Mouse (Mus musculus) ES-E14 (cell line): ENCODE data around the gene Hoxd9. TPM values are rescaled to one million over a fixed set of nuclear protein-coding genes. Genes with fewer than 3 reads are reported as not detected.

ENCODE experiments used
- DNase-seq: peaks from one replicate; pipeline ENCODE4 v3.0.0-alpha.2; 2013; ENCODE audit warnings: low read depth, low spot score
- H3K27ac ChIP-seq: 2 replicates; pipeline ENCODE4 v1.5.1; 2012; ENCODE audit warnings: low read depth, mild to moderate bottlenecking, low read length, moderate library complexity, mixed read lengths; ENCODE audit not compliant: poor library complexity, insufficient read depth, severe bottlenecking
- H3K36me3 ChIP-seq: 2 replicates; pipeline ENCODE4 v1.6.1; 2012; ENCODE audit warnings: mild to moderate bottlenecking, low read length, moderate library complexity, mixed read lengths; ENCODE audit not compliant: control insufficient read depth, poor library complexity, insufficient read depth, severe bottlenecking
- H3K4me1 ChIP-seq, 2 experiments: fragments of 150-350 bp in 1 of 2; sonication (generic) in 1 of 2; 2 replicates each; pipeline ENCODE4 v1.6.1; 2012; ENCODE audit warnings: low read length in 2 of 2, mild to moderate bottlenecking in 1 of 2, mixed read lengths in 1 of 2; ENCODE audit not compliant: control insufficient read depth in 2 of 2, insufficient read depth in 2 of 2, poor library complexity in 1 of 2
- H3K4me3 ChIP-seq, 2 experiments: fragments of 150-350 bp in 1 of 2; sonication (generic) in 1 of 2; 2 replicates each; pipeline ENCODE4 v1.5.1; 2012; ENCODE audit warnings: low read length in 2 of 2, low read depth in 1 of 2, mild to moderate bottlenecking in 1 of 2, mixed read lengths in 1 of 2; ENCODE audit not compliant: insufficient read depth in 1 of 2, poor library complexity in 1 of 2, severe bottlenecking in 1 of 2
- H3K9ac ChIP-seq: 2 replicates; pipeline ENCODE4 v1.6.1; 2012; ENCODE audit warnings: low read depth, mild to moderate bottlenecking, low read length, mixed read lengths; ENCODE audit not compliant: poor library complexity, insufficient read depth, severe bottlenecking
- H3K9me3 ChIP-seq: fragments of 150-350 bp; sonication (generic); 2 replicates; pipeline ENCODE4 v1.6.1; 2012; ENCODE audit warnings: low read depth, mild to moderate bottlenecking, low read length; ENCODE audit not compliant: control insufficient read depth, insufficient read depth
- CHD2 ChIP-seq: IDR thresholded peaks from 2 replicates; pipeline ENCODE4 v1.6.1; 2014; ENCODE audit warnings: mild to moderate bottlenecking, low read depth, low read length, inconsistent platforms
- HCFC1 ChIP-seq: IDR thresholded peaks from 2 replicates; pipeline ENCODE4 v1.6.1; 2012; ENCODE audit warnings: low read length, inconsistent platforms, borderline replicate concordance; ENCODE audit not compliant: insufficient read depth
- MAFK ChIP-seq: IDR thresholded peaks from 2 replicates; pipeline ENCODE4 v1.6.1; 2014; ENCODE audit warnings: mild to moderate bottlenecking, low read depth, low read length, inconsistent platforms; ENCODE audit not compliant: insufficient read depth
- ZC3H11A ChIP-seq: IDR thresholded peaks from 2 replicates; pipeline ENCODE4 v1.6.1; 2012; ENCODE audit warnings: low read depth, mild to moderate bottlenecking, inconsistent platforms, low read length, borderline replicate concordance
- ZNF384 ChIP-seq: IDR thresholded peaks from 2 replicates; pipeline ENCODE4 v1.6.1; 2012; ENCODE audit warnings: low read depth, low read length, inconsistent platforms
- in situ Hi-C, 2 experiments: fragments of 600-800 bp; cut with MboI; formaldehyde crosslinking; loops; one replicate each; pipeline ENCODE4 v1.15.1; 2025; ENCODE audit warnings: low sequenced_read_pairs in 2 of 2, inconsistent platforms in 1 of 2; ENCODE audit not compliant: unreplicated experiment in 2 of 2
- total RNA-seq: library from RNA; depleted of rRNA; stranded (reverse); fragments of 300-350 nt; gene quantifications from 2 replicates; pipeline ENCODE4 v1.2.3, GENCODE M21; 2012; rRNA removed

Gene Hoxd9
- total RNA-seq, 1 experiment, result 0.76 TPM

GRCm38 (mm10) chr2:74749337-74750121 is 52.0 kb downstream of the Hoxd9 start:
- DNase-seq, result no peak
- no peak overlapping the region for H3K27ac ChIP-seq
- no peaks in the 10 kb centered on the region for H3K9me3 ChIP-seq
- no peaks in the 10 kb centered on the region for H3K36me3 ChIP-seq
- TF ChIP-seq CHD2 (no peak), HCFC1 (no peak), ZC3H11A (no peak), ZNF384 (no peak), MAFK (no peak)
- H3K9ac ChIP-seq, result no peak overlapping the region
- H3K4me1 ChIP-seq, result peaks cover 0 to 7% of the 10 kb centered on the region in 2 experiments; a peak in 2 of 4 replicates
- in situ Hi-C loops, result loop anchor here in 1 of 2 experiments (10.0 kb wide), 1 partner anchor 65 kb away; no protein-coding TSS in a partner anchor
- H3K4me3 ChIP-seq, result peak overlapping the region; percentile 29 to 36; a peak in 3 of 4 replicates

Other genes with a start within 250 kb of the Hoxd9 start
- gene Lnpk, start 118.3 kb upstream of the Hoxd9 start, total RNA-seq, result 33.6 and 36.1 TPM in 2 replicates
- not detected in 2 replicates for gene Evx2, start 38.2 kb upstream of the Hoxd9 start, total RNA-seq
- gene Hoxd13, start 29.4 kb upstream of the Hoxd9 start, total RNA-seq, result 0.26 and 0.98 TPM in 2 replicates
- not detected in 2 replicates for gene Hoxd12, start 22.7 kb upstream of the Hoxd9 start, total RNA-seq
- gene Hoxd11, start 18.2 kb upstream of the Hoxd9 start, total RNA-seq, result 0.11 and 0.18 TPM in 2 replicates
- 0.40 TPM in 1 of 2 replicates, not detected in the other for gene Hoxd10, start 5.8 kb upstream of the Hoxd9 start, total RNA-seq
- 0.63 and 1.2 TPM in 2 replicates for gene Hoxd8, start 6.9 kb downstream of the Hoxd9 start, total RNA-seq
- 0.40 TPM in 1 of 2 replicates, not detected in the other for gene Hoxd3, start 14.2 kb downstream of the Hoxd9 start, total RNA-seq
- 0.16 and 0.94 TPM in 2 replicates for gene Hoxd4, start 14.2 kb downstream of the Hoxd9 start, total RNA-seq
- 0.22 TPM in 1 of 2 replicates, not detected in the other for gene Gm28230, start 29.0 kb downstream of the Hoxd9 start, total RNA-seq
- 0.26 and 0.36 TPM in 2 replicates for gene Hoxd1, start 65.3 kb downstream of the Hoxd9 start, total RNA-seq
- 31.2 and 35.7 TPM in 2 replicates for gene Mtx2, start 128.1 kb downstream of the Hoxd9 start, total RNA-seq